Mouse (Mus musculus) intestine, embryonic 14.5 days (tissue): ENCODE measurements around the gene Dock7. TPM values are rescaled to one million over a fixed set of nuclear protein-coding genes. Genes with fewer than 3 reads are reported as not detected.

Experiments used
- ATAC-seq: fragments of 200-750 bp; cut with Nextera tagmentation; replicated peaks from 2 replicates; pipeline ENCODE4 v1.8.0; 2017; ENCODE audit warnings: low read depth, moderate number of reproducible peaks, moderate TSS enrichment, moderate library complexity; ENCODE audit not compliant: low FRiP score, low TSS enrichment
- DNase-seq: peaks from one replicate; pipeline ENCODE4 v3.0.0-alpha.2; 2018; ENCODE audit warnings: low spot score
- H3K27ac ChIP-seq: fragments of 300-500 bp; sonication (generic); 2 replicates; pipeline ENCODE4 v1.5.1; 2014; ENCODE audit warnings: low read depth, mild to moderate bottlenecking, control low read depth
- H3K27me3 ChIP-seq: fragments of 300-500 bp; sonication (generic); replicated peaks from 2 replicates; pipeline ENCODE4 v1.6.1; 2014; ENCODE audit warnings: low read length, control low read depth; ENCODE audit not compliant: control insufficient read depth, insufficient read depth
- H3K36me3 ChIP-seq: fragments of 300-500 bp; sonication (generic); 2 replicates; pipeline ENCODE4 v1.6.1; 2014; ENCODE audit warnings: low read length, control low read depth; ENCODE audit not compliant: control insufficient read depth, insufficient read depth
- H3K4me1 ChIP-seq: fragments of 300-500 bp; sonication (generic); replicated peaks from 2 replicates; pipeline ENCODE4 v1.6.1; 2014; ENCODE audit warnings: low read length, control low read depth, mixed read lengths; ENCODE audit not compliant: control insufficient read depth, insufficient read depth
- H3K4me2 ChIP-seq: fragments of 300-500 bp; sonication (generic); 2 replicates; pipeline ENCODE4 v1.6.1; 2014; ENCODE audit warnings: low read length
- H3K4me3 ChIP-seq: fragments of 300-500 bp; sonication (generic); 2 replicates; pipeline ENCODE4 v1.5.1; 2014; ENCODE audit warnings: low read depth, low read length, control low read depth, mixed read lengths
- H3K9ac ChIP-seq: fragments of 300-500 bp; sonication (generic); 2 replicates; pipeline ENCODE4 v1.6.1; 2014; ENCODE audit warnings: mild to moderate bottlenecking, low read length
- H3K9me3 ChIP-seq: fragments of 300-500 bp; sonication (generic); 2 replicates; pipeline ENCODE4 v1.6.1; 2016; ENCODE audit warnings: low read length, control low read depth; ENCODE audit not compliant: control insufficient read depth
- WGBS: fragments of 180-500 bp; shearing (Covaris S2); extraction: QIAGEN DNeasy Blood & Tissue Kit; methylation state at CpG from one replicate; pipeline ENCODE4 v1.1.7; 2014; 5-methylcytosine and 5-hydroxymethylcytosine counted together
- polyA plus RNA-seq: library from polyadenylated mRNA; unstranded; fragments of >200 nt; fragmentation: Nextera tagmentation; extraction: Ambion mirVana; gene quantifications from 2 replicates; pipeline ENCODE4 v1.2.1, GENCODE M21; 2014

The Dock7 gene
- polyA plus RNA-seq, 1 experiment from 2014 or later = 67.4 TPM

- WGBS = under 1% methylated on average over 54 of the region's 66 CpGs
- Histone ChIP-seq H3K9me3 (no peaks in the 10 kb centered on the region), H3K27me3 (no peaks in the 10 kb centered on the region), H3K4me1 (peaks cover 11% of the 10 kb centered on the region), H3K36me3 (peaks cover 13% of the 10 kb centered on the region; the same call in 1 of the 2 replicates), H3K4me2 (peak overlapping the region; percentile 83), H3K4me3 (peak overlapping the region; percentile 93), H3K9ac (peak overlapping the region; percentile 95), H3K27ac (peak overlapping the region; percentile 100)
- DNase-seq = peak; percentile 74
- peak; percentile 21 for ATAC-seq
Measured at GRCm38 (mm10) chr4:98924071-98924905, 196.4 kb downstream of the Dock7 start.

- Histone ChIP-seq H3K9ac (peak within 1 kb of the TSS; percentile 95), H3K4me1 (peaks cover 11% of the 10 kb centered on the region), H3K36me3 (peaks cover 7% of the 10 kb centered on the region; the same call in 1 of the 2 replicates), H3K4me2 (peak within 1 kb of the TSS; percentile 89), H3K27me3 (no peaks in the 10 kb centered on the region), H3K27ac (peak within 1 kb of the TSS; percentile 100), H3K9me3 (no peaks in the 10 kb centered on the region), H3K4me3 (peak within 1 kb of the TSS; percentile 93)
- WGBS = under 1% methylated on average over 67 of the region's 67 CpGs
- ATAC-seq (peak; percentile 60), DNase-seq (peak; percentile 96)
Measured at GRCm38 (mm10) chr4:98923568-98924070, 197.1 kb downstream of the Dock7 start, which contains the start of gene Usp1. Usp1 (plus strand) TSS chr4:98923810.

- WGBS = under 1% methylated on average over 53 of the region's 53 CpGs
- ATAC-seq (peak; percentile 95), DNase-seq (peak; percentile 90)
- H3K9ac ChIP-seq = peak overlapping the region; percentile 95
- H3K4me1 ChIP-seq = peaks cover 11% of the 10 kb centered on the region
- peak overlapping the region; percentile 100 for H3K27ac ChIP-seq
- H3K4me2 ChIP-seq = peak overlapping the region; percentile 89
- H3K27me3 ChIP-seq = no peaks in the 10 kb centered on the region
- no peaks in the 10 kb centered on the region for H3K9me3 ChIP-seq
- peak overlapping the region; percentile 93 for H3K4me3 ChIP-seq
- peaks cover 1% of the 10 kb centered on the region; the same call in 1 of the 2 replicates for H3K36me3 ChIP-seq
Measured at GRCm38 (mm10) chr4:98922643-98923567, 197.8 kb downstream of the Dock7 start.

GRCm38 (mm10) chr4:98922061-98922642, 198.6 kb downstream of the Dock7 start:
- H3K4me1 ChIP-seq = peaks cover 11% of the 10 kb centered on the region
- peak overlapping the region; percentile 89 for H3K4me2 ChIP-seq
- peak overlapping the region; percentile 93 for H3K9ac ChIP-seq
- DNase-seq (no peak), ATAC-seq (no peak)
- H3K36me3 ChIP-seq = no peaks in the 10 kb centered on the region
- H3K27ac ChIP-seq = peak overlapping the region; percentile 97
- H3K9me3 ChIP-seq = no peaks in the 10 kb centered on the region
- H3K4me3 ChIP-seq = peak overlapping the region; percentile 93
- 13% methylated on average over 18 of the region's 18 CpGs for WGBS
- H3K27me3 ChIP-seq = no peaks in the 10 kb centered on the region

- Histone ChIP-seq H3K9me3 (no peaks in the 10 kb centered on the region), H3K4me2 (no peak overlapping the region), H3K27me3 (no peaks in the 10 kb centered on the region), H3K9ac (no peak overlapping the region), H3K36me3 (no peaks in the 10 kb centered on the region), H3K27ac (no peak overlapping the region), H3K4me1 (peaks cover 9% of the 10 kb centered on the region), H3K4me3 (no peak overlapping the region)
- 91% methylated on average over 4 of the region's 4 CpGs for WGBS
- no peak for ATAC-seq
- no peak for DNase-seq
Measured at GRCm38 (mm10) chr4:98920896-98921295, 199.8 kb downstream of the Dock7 start.

GRCm38 (mm10) chr4:98918204-98918603, 202.5 kb downstream of the Dock7 start:
- DNase-seq = no peak
- H3K9ac ChIP-seq = no peak overlapping the region
- H3K27ac ChIP-seq = no peak overlapping the region
- 75% methylated on average over 1 of the region's 1 CpGs for WGBS
- H3K4me1 ChIP-seq = no peaks in the 10 kb centered on the region; the same call in 1 of the 2 replicates
- no peaks in the 10 kb centered on the region for H3K9me3 ChIP-seq
- H3K27me3 ChIP-seq = no peaks in the 10 kb centered on the region
- ATAC-seq = peak; percentile 63
- no peaks in the 10 kb centered on the region for H3K36me3 ChIP-seq
- no peak overlapping the region for H3K4me2 ChIP-seq
- no peak overlapping the region for H3K4me3 ChIP-seq

GRCm38 (mm10) chr4:98917724-98918123, 203.0 kb downstream of the Dock7 start:
- Histone ChIP-seq H3K27ac (peak overlapping the region; percentile 70), H3K9ac (no peak overlapping the region), H3K9me3 (no peaks in the 10 kb centered on the region), H3K4me3 (no peak overlapping the region), H3K36me3 (no peaks in the 10 kb centered on the region), H3K4me1 (no peaks in the 10 kb centered on the region; the same call in 1 of the 2 replicates), H3K4me2 (no peak overlapping the region), H3K27me3 (no peaks in the 10 kb centered on the region)
- no peak for DNase-seq
- peak; percentile 10; the same call in 1 of the 2 replicates for ATAC-seq
- WGBS = 63% methylated on average over 2 of the region's 2 CpGs

- Histone ChIP-seq H3K4me3 (no peak overlapping the region), H3K4me2 (no peak overlapping the region), H3K9me3 (no peaks in the 10 kb centered on the region), H3K9ac (no peak overlapping the region), H3K36me3 (no peaks in the 10 kb centered on the region), H3K4me1 (no peaks in the 10 kb centered on the region), H3K27me3 (no peaks in the 10 kb centered on the region), H3K27ac (no peak overlapping the region)
- DNase-seq = no peak
- ATAC-seq = no peak
- 88% methylated on average over 5 of the region's 5 CpGs for WGBS
Measured at GRCm38 (mm10) chr4:98910246-98910645, 210.5 kb downstream of the Dock7 start.
